Mouse (Mus musculus): Measurements from ENCODE around the gene Invs. TPM values are rescaled to one million over a fixed set of nuclear protein-coding genes. Genes with fewer than 3 reads are reported as not detected.

The Invs gene
- polyA plus RNA-seq, 2 experiments: 1.0 to 1.1 TPM

DNA sequence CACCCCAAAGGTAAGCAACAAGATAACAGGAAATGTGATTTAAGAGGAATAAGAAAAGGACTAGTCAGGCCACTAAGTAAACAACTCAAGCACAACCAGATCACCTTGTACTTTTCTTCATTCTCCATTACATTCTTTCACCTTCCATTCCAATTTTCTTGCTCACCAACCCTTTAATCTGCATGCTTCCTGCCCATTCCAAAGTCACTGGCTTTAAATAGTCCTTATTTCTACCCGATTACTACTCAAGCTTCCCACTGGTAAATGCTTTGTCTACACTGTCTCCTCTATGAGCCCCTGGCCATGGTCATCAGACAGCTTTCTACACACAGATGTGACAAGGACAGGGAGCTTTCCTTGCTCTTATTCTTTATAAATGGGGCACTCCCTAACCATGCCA is 191.4 kb downstream of the Invs start:
- H3K9me3 ChIP-seq (ENCODE audit: control insufficient read depth, low read length): no peaks in the 10 kb centered on the region
- TF ChIP-seq EP300 (IDR thresholded peaks at IDR 0.05; ENCODE audit: low read depth): no peak
- no peak for TF ChIP-seq CTCF (IDR thresholded peaks at IDR 0.05; ENCODE audit: low read depth)
- peak overlapping the region; percentile 94 for H3K4me2 ChIP-seq (ENCODE audit: low read depth)
- H3K4me1 ChIP-seq (replicated peaks; ENCODE audit: control insufficient read depth in 2 of 2, insufficient read depth in 2 of 2, low read length in 1 of 2): peaks cover 2 to 11% of the 10 kb centered on the region in 2 experiments; a peak in 3 of 4 replicates
- 53% methylated on average over 1 of the region's 1 CpGs for WGBS (ENCODE audit: insufficient replicate concordance)
- H3K27me3 ChIP-seq (ENCODE audit: control insufficient read depth, insufficient read depth, low read length): no peaks in the 10 kb centered on the region
- no peak overlapping the region; a peak in 1 of 4 replicates for H3K4me3 ChIP-seq (ENCODE audit: insufficient read depth in 1 of 2, low read depth in 2 of 2, low read length in 2 of 2)
- H3K9ac ChIP-seq (replicated peaks): no peak overlapping the region; the same call in 1 of the 2 replicates
- ATAC-seq (ENCODE audit: insufficient read depth) (no peak), DNase-seq (ENCODE audit: low read depth in 3 of 3, low spot score in 3 of 3) (no peak)
- no peak overlapping the region for H3K27ac ChIP-seq
- H3K36me3 ChIP-seq (replicated peaks; ENCODE audit: control insufficient read depth, insufficient read depth, low read depth): peaks cover 12% of the 10 kb centered on the region

DNA sequence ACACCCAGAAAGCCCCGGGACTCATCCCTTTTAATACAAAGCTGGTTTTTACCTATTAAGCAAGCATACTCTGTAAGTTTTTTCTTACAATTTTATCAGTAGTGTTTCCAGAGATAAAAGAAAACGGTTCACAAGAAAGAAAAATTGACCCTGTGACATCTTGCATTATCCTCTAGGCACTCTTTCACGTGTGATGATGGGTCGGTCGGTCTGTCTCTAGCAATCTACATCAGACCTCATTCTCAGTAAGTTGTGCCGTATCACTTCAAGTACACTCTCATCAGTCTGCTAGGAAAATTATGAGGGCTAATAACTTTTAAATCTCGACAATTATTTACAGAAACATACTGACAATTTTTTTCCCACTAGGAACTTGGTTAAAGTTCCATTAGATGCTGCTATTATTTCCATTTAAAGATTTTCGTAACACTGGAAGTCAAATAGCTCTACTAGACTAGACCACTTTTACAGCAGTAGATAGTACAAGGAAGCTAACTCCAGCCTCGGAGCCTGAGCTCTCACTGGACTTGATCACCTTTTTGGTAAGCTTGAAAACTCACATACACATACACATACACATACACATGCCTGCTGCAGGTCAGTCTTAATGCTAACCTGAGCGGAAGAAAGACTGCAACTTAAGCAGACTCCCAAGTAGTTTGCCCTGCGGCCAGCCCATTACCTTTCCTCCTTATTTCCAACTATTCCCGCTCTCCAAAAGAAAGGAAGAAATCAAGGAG is 192.7 kb downstream of the Invs start:
- H3K4me2 ChIP-seq (ENCODE audit: low read depth): peak overlapping the region; percentile 94
- 6% methylated on average over 12 of the region's 12 CpGs for WGBS (ENCODE audit: insufficient replicate concordance)
- peaks cover 2 to 11% of the 10 kb centered on the region in 2 experiments; a peak in 3 of 4 replicates for H3K4me1 ChIP-seq (replicated peaks; ENCODE audit: control insufficient read depth in 2 of 2, insufficient read depth in 2 of 2, low read length in 1 of 2)
- H3K27ac ChIP-seq: no peak overlapping the region
- DNase-seq (ENCODE audit: low read depth in 3 of 3, low spot score in 3 of 3) (peak in 1 of 3 experiments; percentile 7), ATAC-seq (ENCODE audit: insufficient read depth) (0 out of 2 replicates have a peak, but pooled peaks have one; percentile 12)
- H3K4me3 ChIP-seq (ENCODE audit: insufficient read depth in 1 of 2, low read depth in 2 of 2, low read length in 2 of 2): peak overlapping the region; percentile 95 to 98
- no peaks in the 10 kb centered on the region; the same call in 1 of the 2 replicates for H3K27me3 ChIP-seq (ENCODE audit: control insufficient read depth, insufficient read depth, low read length)
- no peak for TF ChIP-seq EP300 (IDR thresholded peaks at IDR 0.05; ENCODE audit: low read depth)
- no peak for TF ChIP-seq CTCF (IDR thresholded peaks at IDR 0.05; ENCODE audit: low read depth)
- H3K9me3 ChIP-seq (ENCODE audit: control insufficient read depth, low read length): no peaks in the 10 kb centered on the region
- H3K9ac ChIP-seq (replicated peaks): peak overlapping the region; percentile 97
- peaks cover 9% of the 10 kb centered on the region for H3K36me3 ChIP-seq (replicated peaks; ENCODE audit: control insufficient read depth, insufficient read depth, low read depth)

DNA sequence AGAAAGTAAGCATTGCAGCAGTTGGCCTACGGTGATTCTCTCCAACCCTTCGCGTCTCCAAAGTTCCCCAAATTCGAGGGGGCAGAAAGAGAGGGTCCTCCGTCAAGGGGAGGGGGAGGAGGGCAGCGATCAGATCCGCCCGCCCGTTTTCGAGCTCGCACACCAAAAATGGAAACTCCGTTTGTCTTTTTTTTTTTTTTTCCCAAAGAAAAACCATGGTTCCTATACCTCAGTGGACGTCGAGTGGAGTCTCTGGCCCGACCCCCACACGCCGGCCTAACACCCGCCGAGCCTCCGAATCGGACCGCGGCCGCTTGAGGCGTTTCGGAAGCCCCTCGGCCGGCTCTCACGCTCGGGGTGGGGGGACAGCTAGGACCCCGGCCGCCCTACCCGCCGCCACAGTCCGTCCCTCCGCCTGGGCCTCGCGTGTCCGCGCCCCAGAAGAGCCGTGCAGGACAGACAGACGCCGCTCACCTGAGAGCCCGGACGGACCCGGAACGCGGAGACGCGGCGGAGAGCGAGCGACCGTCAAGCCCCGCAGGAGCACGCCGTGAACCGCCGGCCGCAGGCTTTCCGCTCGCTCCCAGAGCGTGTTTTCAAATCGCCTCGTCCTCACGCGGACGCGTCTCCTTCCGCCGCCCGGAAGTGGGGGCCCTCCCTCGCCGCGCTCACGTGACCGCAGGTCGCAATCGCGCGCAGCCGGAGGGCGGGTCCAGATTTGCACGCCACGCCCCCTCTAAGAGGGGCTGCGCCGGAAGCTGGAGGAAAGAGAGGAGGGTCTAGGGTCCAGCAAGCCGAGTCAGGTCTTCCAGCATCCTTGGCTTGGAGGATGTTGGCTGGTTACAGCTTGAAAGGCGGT is 193.5 kb downstream of the Invs start, which contains the start of gene Tex10:
TSS of gene Tex10 (minus strand) at position 668 of the 859 bp plus-strand sequence.
- ATAC-seq (ENCODE audit: insufficient read depth): peak; percentile 89
- TF ChIP-seq EP300 (IDR thresholded peaks at IDR 0.05; ENCODE audit: low read depth) (no peak), CTCF (IDR thresholded peaks at IDR 0.05; ENCODE audit: low read depth) (no peak)
- under 1% methylated on average over 89 of the region's 89 CpGs for WGBS (ENCODE audit: insufficient replicate concordance)
- Histone ChIP-seq H3K4me3 (ENCODE audit: insufficient read depth in 1 of 2, low read depth in 2 of 2, low read length in 2 of 2) (peak within 1 kb of the TSS; percentile 95 to 98), H3K9ac (replicated peaks) (peak within 1 kb of the TSS; percentile 97), H3K4me1 (replicated peaks; ENCODE audit: control insufficient read depth in 2 of 2, insufficient read depth in 2 of 2, low read length in 1 of 2) (peaks cover 2 to 11% of the 10 kb centered on the region in 2 experiments; a peak in 3 of 4 replicates), H3K9me3 (ENCODE audit: control insufficient read depth, low read length) (no peaks in the 10 kb centered on the region), H3K4me2 (ENCODE audit: low read depth) (peak within 1 kb of the TSS; percentile 94), H3K27me3 (ENCODE audit: control insufficient read depth, insufficient read depth, low read length) (no peaks in the 10 kb centered on the region; the same call in 1 of the 2 replicates), H3K36me3 (replicated peaks; ENCODE audit: control insufficient read depth, insufficient read depth, low read depth) (peaks cover 7% of the 10 kb centered on the region), H3K27ac (peak within 1 kb of the TSS; percentile 31; the same call in 1 of the 2 replicates)
- DNase-seq (ENCODE audit: low read depth in 3 of 3, low spot score in 3 of 3): peak; percentile 67 to 71 (median 69)

DNA sequence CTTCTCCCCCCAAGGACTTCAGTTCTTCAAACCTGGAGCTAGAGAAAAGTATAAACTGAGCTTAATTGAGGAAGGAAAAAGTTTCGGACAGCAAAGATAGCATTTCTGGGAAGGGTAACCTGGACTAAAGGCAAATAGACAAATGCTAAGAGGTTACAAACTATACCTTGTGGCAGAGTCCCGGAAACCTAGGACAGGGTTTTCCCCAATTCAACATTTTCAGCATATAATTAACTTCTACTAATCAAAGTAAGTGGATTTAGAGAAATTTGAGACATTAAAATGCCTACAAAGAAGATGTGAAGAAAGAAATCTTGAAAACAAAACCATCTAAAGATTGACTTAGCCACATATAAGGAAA is 194.1 kb downstream of the Invs start:
- H3K9ac ChIP-seq (replicated peaks): peak overlapping the region; percentile 45
- H3K27me3 ChIP-seq (ENCODE audit: control insufficient read depth, insufficient read depth, low read length): no peaks in the 10 kb centered on the region; the same call in 1 of the 2 replicates
- no peak overlapping the region for H3K27ac ChIP-seq
- DNase-seq (ENCODE audit: low read depth in 3 of 3, low spot score in 3 of 3): no peak
- H3K4me3 ChIP-seq (ENCODE audit: insufficient read depth in 1 of 2, low read depth in 2 of 2, low read length in 2 of 2): peak overlapping the region; percentile 95 to 98
- ATAC-seq (ENCODE audit: insufficient read depth): no peak
- H3K9me3 ChIP-seq (ENCODE audit: control insufficient read depth, low read length): no peaks in the 10 kb centered on the region
- WGBS (ENCODE audit: insufficient replicate concordance): 63% methylated on average over 2 of the region's 2 CpGs
- peak overlapping the region; percentile 94 for H3K4me2 ChIP-seq (ENCODE audit: low read depth)
- H3K36me3 ChIP-seq (replicated peaks; ENCODE audit: control insufficient read depth, insufficient read depth, low read depth): peaks cover 1% of the 10 kb centered on the region
- TF ChIP-seq CTCF (IDR thresholded peaks at IDR 0.05; ENCODE audit: low read depth): no peak
- TF ChIP-seq EP300 (IDR thresholded peaks at IDR 0.05; ENCODE audit: low read depth): no peak
- peaks cover 2 to 11% of the 10 kb centered on the region in 2 experiments; a peak in 3 of 4 replicates for H3K4me1 ChIP-seq (replicated peaks; ENCODE audit: control insufficient read depth in 2 of 2, insufficient read depth in 2 of 2, low read length in 1 of 2)
